Mouse (Mus musculus): Measurements from ENCODE around the gene Txndc2.

DNA sequence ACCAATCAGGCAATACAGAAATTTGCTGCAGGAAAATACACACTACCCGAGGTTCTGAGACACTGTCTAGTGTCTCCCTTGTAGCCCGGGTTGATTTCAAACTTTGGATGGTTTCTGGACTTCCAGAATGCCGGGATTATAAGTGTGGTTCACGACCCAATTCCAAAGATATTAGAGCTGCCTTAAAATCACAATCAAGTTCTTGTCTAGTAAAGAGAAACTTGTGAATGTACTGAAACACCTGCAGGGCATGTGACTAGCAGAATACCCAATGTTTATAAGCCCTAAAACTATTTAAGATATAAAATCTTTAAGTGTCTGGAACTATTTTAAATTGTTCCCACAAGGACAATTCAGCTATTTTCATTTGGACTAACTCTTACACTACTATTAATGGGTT, 30.2 kb downstream of the Txndc2 start:
- no peak for TF ChIP-seq CTCF (IDR thresholded peaks at IDR 0.05; ENCODE audit: low read depth)
- no peak for TF ChIP-seq EP300 (IDR thresholded peaks at IDR 0.05; ENCODE audit: low read depth)
